Mouse (Mus musculus) brain, embryonic 14.5 days (tissue): ENCODE results near the gene Gjb4.
A peak's percentile ranks its signal among the peaks of the same experiment; 100 is the strongest.

ENCODE experiments used
- CTCF ChIP-seq: fragments of 200-500 bp; IDR thresholded peaks from 2 replicates; pipeline ENCODE4 v1.5.1; 2012; ENCODE audit warnings: inconsistent platforms, mild to moderate bottlenecking, moderate library complexity, borderline replicate concordance; ENCODE audit not compliant: insufficient read depth, insufficient read length; ENCODE audit errors: extremely low read depth
- POLR2A ChIP-seq: fragments of 200-500 bp; IDR thresholded peaks from 2 replicates; pipeline ENCODE4 v1.6.1; 2012; ENCODE audit warnings: mild to moderate bottlenecking, inconsistent platforms, borderline replicate concordance; ENCODE audit not compliant: poor library complexity, insufficient read depth, insufficient read length, severe bottlenecking; ENCODE audit errors: extremely low read depth

DNA sequence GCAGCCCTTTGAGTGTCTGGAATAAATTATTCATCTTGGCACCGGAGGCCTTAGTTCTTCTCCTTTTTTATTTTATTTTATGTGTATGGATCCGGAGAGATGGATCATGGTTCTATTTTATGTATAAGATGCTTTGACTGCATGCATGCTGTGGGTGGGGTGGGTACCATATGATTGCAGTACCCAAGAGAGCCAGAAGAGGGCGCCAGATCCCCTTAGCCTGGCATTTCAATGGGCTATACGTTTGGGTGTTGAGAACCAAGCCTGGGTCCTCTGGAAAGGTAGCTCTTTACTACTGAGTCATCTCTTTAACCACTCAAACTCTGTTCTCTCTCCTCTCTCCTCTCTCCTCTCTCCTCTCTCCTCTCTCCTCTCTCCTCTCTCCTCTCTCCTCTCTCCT lies 23.5 kb upstream of the Gjb4 start:
- TF ChIP-seq CTCF (peak; percentile 61; the same call in 1 of the 2 replicates), POLR2A (no peak)
